Mouse (Mus musculus) midbrain, embryonic 11.5 days (tissue): ENCODE results near the gene Zfhx3. TPM values are rescaled to one million over a fixed set of nuclear protein-coding genes. Genes with fewer than 3 reads are reported as not detected.
"Not testable (repeated sequence)": the region's sequence is repeated elsewhere in the genome, so short reads cannot be mapped to it uniquely, and the experiment has no call there.

Experiments
- ATAC-seq: fragments of 200-750 bp; cut with Nextera tagmentation; 2 replicates; pipeline ENCODE4 v1.8.0; 2017; ENCODE audit warnings: moderate TSS enrichment, moderate library complexity; ENCODE audit not compliant: low FRiP score
- DNase-seq: peaks from one replicate; pipeline ENCODE4 v3.0.0; 2015; ENCODE audit warnings: low spot score; ENCODE audit errors: missing footprints
- H3K27ac ChIP-seq: fragments of 300-500 bp; sonication (generic); 2 replicates; pipeline ENCODE4 v1.5.1; 2014; ENCODE audit warnings: low read depth, low read length
- H3K27me3 ChIP-seq: fragments of 300-500 bp; sonication (generic); 2 replicates; pipeline ENCODE4 v1.6.1; 2014; ENCODE audit warnings: mild to moderate bottlenecking, low read length, moderate library complexity, mixed read lengths; ENCODE audit not compliant: control insufficient read depth, insufficient read depth
- H3K36me3 ChIP-seq: fragments of 300-500 bp; sonication (generic); 2 replicates; pipeline ENCODE4 v1.6.1; 2014; ENCODE audit warnings: mild to moderate bottlenecking, low read length, moderate library complexity, mixed read lengths; ENCODE audit not compliant: control insufficient read depth, insufficient read depth
- H3K4me1 ChIP-seq: fragments of 300-500 bp; sonication (generic); 2 replicates; pipeline ENCODE4 v1.6.1; 2014; ENCODE audit warnings: low read length; ENCODE audit not compliant: control insufficient read depth, insufficient read depth
- H3K4me2 ChIP-seq: fragments of 300-500 bp; sonication (generic); 2 replicates; pipeline ENCODE4 v1.6.1; 2014; ENCODE audit warnings: mild to moderate bottlenecking, moderate library complexity
- H3K4me3 ChIP-seq: fragments of 300-500 bp; sonication (generic); 2 replicates; pipeline ENCODE4 v1.5.1; 2014; ENCODE audit warnings: low read depth, low read length
- H3K9ac ChIP-seq: fragments of 300-500 bp; sonication (generic); 2 replicates; pipeline ENCODE4 v1.6.1; 2014; ENCODE audit warnings: low read length
- H3K9me3 ChIP-seq: fragments of 300-500 bp; sonication (generic); 2 replicates; pipeline ENCODE4 v1.6.1; 2016; ENCODE audit warnings: low read length; ENCODE audit not compliant: control insufficient read depth
- WGBS: fragments of 180-500 bp; shearing (Covaris S2); extraction: QIAGEN DNeasy Blood & Tissue Kit; methylation state at CpG from one replicate; pipeline ENCODE4 v1.1.7; 2014; 5-methylcytosine and 5-hydroxymethylcytosine counted together
- polyA plus RNA-seq: library from polyadenylated mRNA; unstranded; fragments of >200 nt; fragmentation: Nextera tagmentation; extraction: Ambion mirVana; gene quantifications from 2 replicates; pipeline ENCODE4 v1.2.1, GENCODE M21; 2014

Zfhx3 gene
- 23.4 and 26.8 TPM in 2 replicates for polyA plus RNA-seq

DNA sequence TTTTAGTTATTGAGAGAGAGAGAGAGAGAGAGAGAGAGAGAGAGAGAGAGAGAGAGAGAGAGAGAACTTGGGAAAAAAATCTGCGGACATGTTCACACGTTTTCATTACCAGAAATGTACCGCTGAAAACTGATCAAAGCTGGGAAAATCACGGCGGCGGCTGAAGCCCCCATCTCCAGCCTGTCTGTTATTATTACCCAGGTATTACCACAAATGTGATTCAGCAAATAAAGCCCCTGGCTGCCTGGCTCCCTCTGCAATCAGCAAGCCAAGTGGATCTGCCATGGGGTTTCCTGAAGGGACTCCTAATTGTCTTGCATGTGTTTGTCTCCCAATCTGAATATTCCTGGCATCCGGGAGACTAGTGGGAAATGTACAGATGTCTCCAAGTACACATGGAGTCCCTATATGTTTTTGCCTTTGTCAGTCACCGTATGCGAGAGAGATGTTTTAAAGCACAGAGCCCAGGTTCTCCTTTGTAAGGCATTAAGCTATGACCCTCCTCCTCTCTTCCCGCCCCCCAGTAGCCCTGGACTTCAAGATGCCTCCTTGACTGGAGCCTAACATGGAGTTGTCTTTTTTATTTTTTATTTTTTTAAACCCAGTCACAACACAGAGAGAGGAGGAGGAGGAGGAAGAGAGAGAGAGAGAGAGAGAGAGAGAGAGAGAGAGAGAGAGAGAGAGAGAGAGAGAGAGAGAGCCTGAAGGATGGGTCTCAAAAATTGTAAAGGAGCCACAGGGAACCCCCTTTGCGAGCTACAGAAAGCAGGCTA is at the start of gene Zfhx3:
Zfhx3 (plus strand) TSS at position 723 of the 773 bp plus-strand sequence.
- H3K9ac ChIP-seq = peak within 1 kb of the TSS; percentile 28
- 25% methylated on average over 11 of the region's 11 CpGs for WGBS

DNA sequence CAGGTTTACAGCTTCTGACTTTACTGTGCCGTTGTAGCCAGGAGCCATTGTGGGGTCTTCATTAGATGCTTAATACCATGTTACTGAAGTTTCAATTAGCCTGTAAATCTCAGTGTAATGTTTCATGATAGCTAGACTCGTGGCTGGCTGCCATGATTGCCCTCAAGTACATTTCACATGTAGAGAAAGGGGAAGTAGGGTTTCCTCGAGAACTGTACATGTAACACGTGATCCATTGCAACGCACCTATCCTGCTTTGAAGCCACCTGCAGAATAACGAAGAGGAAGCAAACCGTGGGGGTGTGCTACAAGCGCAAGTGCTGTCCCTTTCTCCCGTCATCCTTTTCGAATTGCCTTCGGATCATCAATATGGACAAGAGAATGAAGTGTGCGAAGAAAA is 23.5 kb upstream of the Zfhx3 start:
- Histone ChIP-seq H3K9ac (no peak overlapping the region), H3K27ac (no peak overlapping the region), H3K4me1 (no peaks in the 10 kb centered on the region; the same call in 1 of the 2 replicates), H3K36me3 (no peaks in the 10 kb centered on the region), H3K4me3 (no peak overlapping the region), H3K27me3 (no peaks in the 10 kb centered on the region), H3K9me3 (no peaks in the 10 kb centered on the region), H3K4me2 (no peak overlapping the region)
- ATAC-seq (no peak), DNase-seq (no peak)
- 91% methylated on average over 12 of the region's 12 CpGs for WGBS

More for the DNA sequence above, at the start of gene Zfhx3:
- Histone ChIP-seq H3K9me3 (no peaks in the 10 kb centered on the region), H3K4me2 (peak within 1 kb of the TSS; percentile 50), H3K4me1 (peaks cover 27% of the 10 kb centered on the region), H3K27ac (peak within 1 kb of the TSS; percentile 65; the same call in 1 of the 2 replicates), H3K4me3 (peak within 1 kb of the TSS; percentile 23), H3K36me3 (no peaks in the 10 kb centered on the region), H3K27me3 (no peaks in the 10 kb centered on the region)
- ATAC-seq (no peak), DNase-seq (no peak)

DNA sequence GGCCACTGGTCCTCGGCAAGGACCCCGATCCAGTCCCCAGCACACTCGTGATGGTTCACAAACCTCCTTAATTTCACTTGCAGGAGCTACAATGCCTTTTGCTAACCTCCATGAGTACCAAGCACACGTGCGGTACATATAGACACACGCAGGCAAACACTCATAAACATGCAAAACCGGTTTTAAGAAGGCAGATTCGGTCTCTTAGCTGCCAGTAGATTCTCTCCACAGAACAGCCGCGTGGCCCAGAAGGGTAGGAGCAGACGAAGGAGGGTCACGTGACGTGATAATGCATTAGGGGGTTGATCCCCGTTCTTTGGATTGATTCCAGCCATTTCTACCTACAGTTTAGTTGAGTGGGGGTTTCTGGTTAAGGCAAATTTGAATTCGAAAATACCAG is 16.3 kb upstream of the Zfhx3 start:
- no peak overlapping the region for H3K4me2 ChIP-seq
- ATAC-seq (no peak), DNase-seq (no peak)
- H3K4me3 ChIP-seq = no peak overlapping the region
- H3K4me1 ChIP-seq = no peaks in the 10 kb centered on the region
- no peak overlapping the region for H3K27ac ChIP-seq
- H3K36me3 ChIP-seq = no peaks in the 10 kb centered on the region
- no peaks in the 10 kb centered on the region for H3K9me3 ChIP-seq
- 89% methylated on average over 15 of the region's 15 CpGs for WGBS
- H3K9ac ChIP-seq = no peak overlapping the region
- H3K27me3 ChIP-seq = no peaks in the 10 kb centered on the region

DNA sequence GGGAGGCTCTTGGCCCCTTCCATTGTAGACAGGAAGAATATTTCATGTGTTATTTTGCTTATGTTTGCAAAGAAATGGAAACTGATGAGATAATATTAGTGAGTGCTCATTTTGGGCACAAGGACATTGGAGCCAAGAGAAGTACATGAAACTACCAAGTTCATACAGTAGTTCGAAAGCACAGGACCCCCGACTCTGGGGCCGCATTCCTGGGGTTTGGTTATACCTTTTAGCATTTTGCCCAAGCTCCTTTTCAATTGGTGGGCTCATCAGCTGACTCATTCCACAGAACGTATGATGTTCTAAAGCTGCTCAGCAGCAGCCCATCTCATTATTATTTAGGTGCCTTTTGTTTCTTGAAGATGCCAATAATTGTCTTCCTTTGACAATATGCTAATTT is 5.7 kb upstream of the Zfhx3 start:
- DNase-seq = peak; percentile 70

DNA sequence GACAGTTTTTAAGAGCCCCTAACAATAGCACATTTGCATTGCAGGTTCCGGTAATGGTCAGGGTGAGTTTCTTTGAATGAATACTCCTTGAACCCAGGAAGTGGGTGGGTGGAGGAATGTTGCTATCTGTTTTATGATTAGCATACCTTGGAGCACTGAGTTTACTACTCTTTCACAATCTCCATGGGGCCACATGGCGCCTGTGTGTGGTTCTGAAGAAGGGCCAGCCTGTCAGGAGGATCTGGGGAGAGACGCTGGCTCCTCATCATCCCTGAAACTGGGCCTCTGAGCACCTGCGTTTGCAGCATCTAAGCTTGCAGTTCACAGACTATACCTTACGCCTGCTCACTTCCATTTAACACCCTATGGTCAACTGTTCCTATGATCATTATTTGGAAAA is 4.2 kb upstream of the Zfhx3 start:
- H3K27me3 ChIP-seq, H3K36me3 ChIP-seq, H3K4me2 ChIP-seq, DNase-seq, H3K9me3 ChIP-seq, H3K4me3 ChIP-seq, ATAC-seq, H3K27ac ChIP-seq, H3K9ac ChIP-seq: not testable (repeated sequence)
- 91% methylated on average over 5 of the region's 5 CpGs for WGBS
- H3K4me1 ChIP-seq = peaks cover 21% of the 10 kb centered on the region

More for the DNA sequence above, 5.7 kb upstream of the Zfhx3 start:
- no peaks in the 10 kb centered on the region for H3K9me3 ChIP-seq
- H3K4me3 ChIP-seq = no peak overlapping the region
- no peak overlapping the region for H3K4me2 ChIP-seq
- H3K4me1 ChIP-seq = peaks cover 13% of the 10 kb centered on the region
- no peak for ATAC-seq
- no peaks in the 10 kb centered on the region for H3K27me3 ChIP-seq
- H3K9ac ChIP-seq = no peak overlapping the region
- no peak overlapping the region for H3K27ac ChIP-seq
- no peaks in the 10 kb centered on the region for H3K36me3 ChIP-seq
- WGBS = 95% methylated on average over 4 of the region's 4 CpGs

DNA sequence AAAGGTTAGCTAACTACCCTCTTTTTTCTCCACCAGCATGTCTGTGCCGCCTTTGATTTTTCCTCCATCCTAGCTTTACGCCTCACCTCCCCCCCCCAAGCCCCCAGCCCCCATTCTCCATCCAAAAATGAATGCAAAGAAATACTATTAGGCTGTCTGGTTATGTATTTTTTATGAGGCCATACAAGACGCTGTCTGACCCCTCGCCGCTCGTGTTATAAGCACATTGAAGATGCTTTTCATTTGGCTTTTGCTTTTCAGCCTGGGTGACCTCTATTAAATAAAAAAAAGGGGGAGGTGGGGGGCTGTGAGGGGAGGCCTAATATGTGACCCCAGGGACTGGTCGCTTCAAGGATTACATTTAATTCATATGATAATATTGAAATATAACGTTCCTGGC is 2.3 kb upstream of the Zfhx3 start:
- H3K27ac ChIP-seq = no peak overlapping the region
- H3K9ac ChIP-seq = no peak overlapping the region
- no peak overlapping the region for H3K4me2 ChIP-seq
- WGBS = 47% methylated on average over 8 of the region's 8 CpGs
- H3K4me1 ChIP-seq = peaks cover 27% of the 10 kb centered on the region
- H3K4me3 ChIP-seq = no peak overlapping the region
- no peak for ATAC-seq
- H3K9me3 ChIP-seq = no peaks in the 10 kb centered on the region
- H3K36me3 ChIP-seq = no peaks in the 10 kb centered on the region
- no peaks in the 10 kb centered on the region for H3K27me3 ChIP-seq
- no peak for DNase-seq

DNA sequence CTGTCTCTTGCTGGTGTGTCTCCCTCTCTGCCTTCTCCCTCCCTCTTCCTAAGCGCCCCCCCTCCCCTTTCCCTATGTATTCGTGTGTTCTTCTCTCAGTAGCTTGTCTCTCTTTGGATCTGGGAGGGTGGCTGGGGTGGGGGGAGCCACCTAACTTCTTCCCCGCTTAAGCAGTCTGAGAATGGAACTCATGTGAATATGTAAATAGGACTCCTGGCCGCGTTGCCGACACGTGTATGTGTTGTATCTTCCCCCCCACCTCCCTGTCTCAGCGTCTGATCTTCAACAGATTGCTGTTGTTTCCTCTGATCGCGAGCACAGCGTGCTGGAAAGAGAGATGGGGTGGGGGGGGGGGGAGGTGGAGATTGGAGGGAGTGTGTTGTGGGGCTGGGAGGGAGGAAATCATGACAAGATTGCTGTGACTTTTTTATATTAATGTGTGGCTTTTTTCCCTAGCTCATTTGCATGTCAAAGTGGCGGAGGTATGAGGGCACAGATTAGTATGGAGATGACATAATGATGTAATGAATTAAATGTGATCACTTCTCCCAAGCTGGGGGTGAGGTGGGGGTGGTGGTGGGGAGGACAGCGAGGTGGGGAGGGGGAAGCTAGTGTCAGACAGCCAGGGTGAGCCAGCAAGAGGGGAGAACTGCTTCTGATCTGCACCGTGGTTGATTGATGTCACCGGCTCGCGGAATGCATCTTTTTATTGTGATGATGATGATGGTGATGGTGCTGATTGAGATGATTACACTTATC is 487 bp downstream of the Zfhx3 start:
- Histone ChIP-seq H3K4me3 (peak overlapping the region; percentile 23), H3K27ac (peak overlapping the region; percentile 65; the same call in 1 of the 2 replicates), H3K4me1 (peaks cover 27% of the 10 kb centered on the region), H3K9ac (peak overlapping the region; percentile 28), H3K4me2 (peak overlapping the region; percentile 50), H3K27me3 (no peaks in the 10 kb centered on the region), H3K36me3 (no peaks in the 10 kb centered on the region), H3K9me3 (no peaks in the 10 kb centered on the region)
- DNase-seq = peak; percentile 93
- WGBS = under 1% methylated on average over 17 of the region's 17 CpGs
- peak; percentile 65 for ATAC-seq

DNA sequence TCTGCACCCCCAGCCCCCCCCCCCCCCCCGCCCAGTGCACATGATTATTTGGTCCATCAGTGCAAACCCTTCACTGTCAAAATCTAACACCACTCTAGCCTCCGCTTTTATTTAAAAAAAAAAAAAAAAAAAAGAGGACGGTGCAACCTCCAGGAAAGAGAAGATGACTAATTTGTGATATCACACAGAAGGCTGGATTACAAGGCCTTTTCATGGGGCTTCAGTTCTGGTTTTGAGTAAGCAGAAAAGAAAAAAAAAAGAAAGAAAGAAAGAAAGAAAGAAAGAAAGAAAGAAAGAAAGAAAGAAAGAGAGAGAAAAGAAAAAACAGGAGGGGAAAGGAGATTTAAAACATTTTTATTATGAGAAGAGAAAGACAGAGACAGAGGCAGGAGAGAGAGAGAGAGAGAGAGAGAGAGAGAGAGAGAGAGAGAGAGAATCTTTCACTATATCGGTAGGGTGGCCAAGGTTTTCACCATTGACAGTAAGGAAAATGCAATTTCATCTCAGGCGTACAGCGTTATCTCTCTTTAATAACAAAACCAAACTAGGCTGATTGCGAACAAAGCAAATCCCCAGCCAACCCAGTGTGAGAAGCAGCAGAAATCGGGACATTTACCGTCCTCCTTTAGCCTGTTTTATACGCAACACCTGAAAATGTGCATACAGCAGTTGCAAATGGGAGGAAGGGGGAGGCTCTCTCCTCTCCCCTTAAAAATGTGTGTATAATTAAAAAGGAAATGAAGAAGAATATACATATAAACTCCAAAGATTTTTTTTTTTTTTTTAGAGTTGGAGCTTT is 1.3 kb downstream of the Zfhx3 start:
- ATAC-seq (no peak), DNase-seq (no peak)
- Histone ChIP-seq H3K36me3 (no peaks in the 10 kb centered on the region), H3K4me3 (no peak overlapping the region; the same call in 1 of the 2 replicates), H3K9me3 (no peaks in the 10 kb centered on the region), H3K9ac (peak overlapping the region; percentile 25; the same call in 1 of the 2 replicates), H3K4me2 (peak overlapping the region; percentile 50), H3K4me1 (peaks cover 27% of the 10 kb centered on the region), H3K27ac (no peak overlapping the region; the same call in 1 of the 2 replicates), H3K27me3 (no peaks in the 10 kb centered on the region)
- WGBS = 8% methylated on average over 10 of the region's 10 CpGs
